Mouse (Mus musculus) layer of hippocampus, adult 18-20 months (tissue): ENCODE data around the gene Tram2. TPM values are rescaled to one million over a fixed set of nuclear protein-coding genes. Genes with fewer than 3 reads are reported as not detected.

Source experiments
- DNase-seq, 2 experiments: peaks; one replicate each; pipeline ENCODE4 v3.0.0; 2022; ENCODE audit warnings: low spot score in 2 of 2
- total RNA-seq, 2 experiments: library from RNA; stranded (reverse); gene quantifications; 2 replicates each; pipeline ENCODE4 v1.2.3; 2021

The Tram2 gene
- total RNA-seq, 2 experiments from 2014 or later, result 1.1 to 1.4 TPM

GRCm38 (mm10) chr1:21068491-21068890, 10.5 kb downstream of the Tram2 start:
- no peak for DNase-seq

- no peak for DNase-seq
Measured at GRCm38 (mm10) chr1:21067536-21068221, 11.3 kb downstream of the Tram2 start.

- DNase-seq, result no peak
Measured at GRCm38 (mm10) chr1:21064153-21064552, 14.9 kb downstream of the Tram2 start.

- no peak for DNase-seq
Measured at GRCm38 (mm10) chr1:21059385-21060109, 19.5 kb downstream of the Tram2 start.

- no peak for DNase-seq
Measured at GRCm38 (mm10) chr1:21053009-21053408, 26.0 kb downstream of the Tram2 start.

GRCm38 (mm10) chr1:21052608-21053007, 26.4 kb downstream of the Tram2 start:
- no peak for DNase-seq

- no peak for DNase-seq
Measured at GRCm38 (mm10) chr1:21052132-21052545, 26.9 kb downstream of the Tram2 start.

GRCm38 (mm10) chr1:21049005-21049404, 30.0 kb downstream of the Tram2 start:
- DNase-seq, result no peak

- DNase-seq, result no peak
Measured at GRCm38 (mm10) chr1:21048402-21048801, 30.6 kb downstream of the Tram2 start.

GRCm38 (mm10) chr1:21042461-21042860, 36.6 kb downstream of the Tram2 start:
- no peak for DNase-seq

GRCm38 (mm10) chr1:21040610-21041326, 38.3 kb downstream of the Tram2 start:
- DNase-seq, result no peak

- DNase-seq, result no peak
Measured at GRCm38 (mm10) chr1:21040173-21040572, 38.9 kb downstream of the Tram2 start.

GRCm38 (mm10) chr1:21039564-21039963, 39.5 kb downstream of the Tram2 start:
- no peak for DNase-seq

GRCm38 (mm10) chr1:21037881-21038601, 41.0 kb downstream of the Tram2 start:
- no peak for DNase-seq

- no peak for DNase-seq
Measured at GRCm38 (mm10) chr1:21035878-21036277, 43.2 kb downstream of the Tram2 start.

GRCm38 (mm10) chr1:21033792-21034119, 45.3 kb downstream of the Tram2 start:
- no peak for DNase-seq

- no peak for DNase-seq
Measured at GRCm38 (mm10) chr1:21033065-21033791, 45.8 kb downstream of the Tram2 start.

GRCm38 (mm10) chr1:21031650-21032049, 47.4 kb downstream of the Tram2 start:
- no peak for DNase-seq

- no peak for DNase-seq
Measured at GRCm38 (mm10) chr1:21029000-21029399, 50.0 kb downstream of the Tram2 start.

GRCm38 (mm10) chr1:21026534-21026933, 52.5 kb downstream of the Tram2 start:
- no peak for DNase-seq

- no peak for DNase-seq
Measured at GRCm38 (mm10) chr1:21025203-21025602, 53.8 kb downstream of the Tram2 start.
